Mouse (Mus musculus) adrenal gland, adult 18-20 months (tissue): ENCODE results near the gene Xpnpep3. TPM values are rescaled to one million over a fixed set of nuclear protein-coding genes. Genes with fewer than 3 reads are reported as not detected.

Experiments used
- DNase-seq, 2 experiments: peaks; one replicate each; pipeline ENCODE4 v3.0.0; 2021 to 2022; ENCODE audit warnings: low spot score in 2 of 2
- total RNA-seq, 2 experiments: library from RNA; stranded (reverse); gene quantifications; 1 replicate in 1 of 2; 2 replicates in 1 of 2; pipeline ENCODE4 v1.2.3; 2021

The Xpnpep3 gene
- total RNA-seq, 2 experiments from 2014 or later = 28.0 to 30.1 TPM

- DNase-seq = no peak
Observed at GRCm38 (mm10) chr15:81398189-81398588, 1.7 kb upstream of the Xpnpep3 start.

- no peak for DNase-seq
Observed at GRCm38 (mm10) chr15:81399297-81399637, 671 bp upstream of the Xpnpep3 start.

- DNase-seq = no peak
Observed at GRCm38 (mm10) chr15:81405008-81405407, 5.1 kb downstream of the Xpnpep3 start.

GRCm38 (mm10) chr15:81408199-81408598, 8.3 kb downstream of the Xpnpep3 start, which contains the start of gene Dnajb7:
TSS of gene Dnajb7 (minus strand) at chr15:81408299.
- DNase-seq = no peak

- DNase-seq = peak; percentile 29 to 40
Observed at GRCm38 (mm10) chr15:81416763-81417310, 16.9 kb downstream of the Xpnpep3 start.

GRCm38 (mm10) chr15:81418065-81418464, 18.1 kb downstream of the Xpnpep3 start:
- no peak for DNase-seq

GRCm38 (mm10) chr15:81421454-81421853, 21.5 kb downstream of the Xpnpep3 start:
- DNase-seq = no peak

GRCm38 (mm10) chr15:81422156-81422681, 22.3 kb downstream of the Xpnpep3 start:
- DNase-seq = no peak

- DNase-seq = no peak
Observed at GRCm38 (mm10) chr15:81425311-81425710, 25.4 kb downstream of the Xpnpep3 start.

GRCm38 (mm10) chr15:81427947-81428346, 28.0 kb downstream of the Xpnpep3 start:
- DNase-seq = no peak

GRCm38 (mm10) chr15:81431195-81431594, 31.3 kb downstream of the Xpnpep3 start:
- no peak for DNase-seq

GRCm38 (mm10) chr15:81438345-81438744, 38.4 kb downstream of the Xpnpep3 start:
- DNase-seq = no peak

GRCm38 (mm10) chr15:81439236-81439635, 39.3 kb downstream of the Xpnpep3 start:
- no peak for DNase-seq

GRCm38 (mm10) chr15:81448463-81448862, 48.5 kb downstream of the Xpnpep3 start:
- DNase-seq = peak; percentile 31 to 63

GRCm38 (mm10) chr15:81461523-81461922, 61.6 kb downstream of the Xpnpep3 start:
- no peak for DNase-seq

- DNase-seq = no peak
Observed at GRCm38 (mm10) chr15:81465016-81465660, 65.2 kb downstream of the Xpnpep3 start.

- peak; percentile 98 to 99 for DNase-seq
Observed at GRCm38 (mm10) chr15:81465901-81466737, 66.2 kb downstream of the Xpnpep3 start, which contains the start of gene Rbx1. TSS of gene Rbx1 (plus strand) at chr15:81466296.

GRCm38 (mm10) chr15:81466738-81467113, 66.8 kb downstream of the Xpnpep3 start:
- no peak for DNase-seq

GRCm38 (mm10) chr15:81470735-81471134, 70.8 kb downstream of the Xpnpep3 start:
- no peak for DNase-seq

GRCm38 (mm10) chr15:81472256-81472655, 72.3 kb downstream of the Xpnpep3 start:
- no peak for DNase-seq

- DNase-seq = no peak
Observed at GRCm38 (mm10) chr15:81475654-81476053, 75.7 kb downstream of the Xpnpep3 start.

GRCm38 (mm10) chr15:81476597-81476996, 76.7 kb downstream of the Xpnpep3 start:
- no peak for DNase-seq
